Mouse (Mus musculus): ENCODE measurements at regions not wholly inside any gene's neighbourhood (a gene's known extent, or its start where the extent isn't known, plus 50 kb on each side); places are given as distances from the start of the nearest gene placed in this dataset.
"Not testable (repeated sequence)": the region's sequence is repeated elsewhere in the genome, so short reads cannot be mapped to it uniquely, and the experiment has no call there.

DNA sequence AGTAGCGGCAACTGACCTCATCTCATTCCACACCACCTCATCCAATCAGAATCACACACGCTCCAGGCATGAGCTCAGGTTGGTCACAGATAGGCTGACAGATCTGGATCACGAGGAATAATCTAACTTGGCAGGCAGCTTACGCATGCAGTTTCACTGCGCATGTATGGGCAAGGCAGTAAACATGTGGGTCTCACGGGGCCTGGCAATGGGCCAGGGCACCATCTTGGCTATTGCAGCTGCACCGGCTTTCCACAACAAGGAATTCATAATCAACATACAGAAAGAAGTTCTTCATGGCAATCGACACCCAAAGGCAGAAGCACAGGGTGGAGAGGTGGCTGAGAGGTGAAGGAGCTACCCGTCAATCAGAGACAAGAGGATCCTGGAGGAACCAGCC is 381.0 kb upstream of the Jmjd1c start:
- H3K36me3 ChIP-seq (ENCODE audit: control insufficient read depth, insufficient read depth, low read length); H3K27ac ChIP-seq (ENCODE audit: low read length); H3K4me1 ChIP-seq (ENCODE audit: control insufficient read depth, insufficient read depth, low read length); ATAC-seq (ENCODE audit: insufficient read depth, low FRiP score); H3K4me3 ChIP-seq (replicated peaks; ENCODE audit: low read length); H3K27me3 ChIP-seq (ENCODE audit: control insufficient read depth, insufficient read depth, low read length); H3K9ac ChIP-seq (ENCODE audit: low read length); H3K4me2 ChIP-seq (ENCODE audit: low read depth, low read length); H3K9me3 ChIP-seq (replicated peaks; ENCODE audit: control insufficient read depth, low read length): not testable (repeated sequence)
- 91% methylated on average over 9 of the region's 9 CpGs for WGBS

DNA sequence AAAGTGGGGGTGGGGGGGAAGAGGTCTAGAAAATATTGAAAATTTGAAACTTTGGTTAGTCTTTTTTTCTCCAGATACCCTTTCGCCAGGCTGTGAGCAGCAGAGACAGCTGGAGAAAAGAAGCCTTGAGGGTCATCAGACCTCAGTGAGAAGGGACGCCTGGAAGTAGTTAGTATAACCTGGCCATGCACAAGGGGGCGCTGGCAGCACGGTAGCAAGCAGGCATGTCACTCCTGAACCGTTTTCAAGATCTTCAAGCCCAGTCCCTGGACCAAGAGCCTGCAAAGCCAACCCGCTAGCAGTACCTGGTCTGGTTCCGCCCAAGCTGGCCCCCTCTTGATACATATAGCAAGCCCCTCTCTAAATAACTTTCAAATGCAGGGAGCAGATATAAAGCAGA is 378.0 kb upstream of the Jmjd1c start:
- ATAC-seq (ENCODE audit: insufficient read depth, low FRiP score) = no peak
- H3K9me3 ChIP-seq (replicated peaks; ENCODE audit: control insufficient read depth, low read length) = no peaks in the 10 kb centered on the region; the same call in 1 of the 2 replicates
- no peak overlapping the region for H3K4me3 ChIP-seq (replicated peaks; ENCODE audit: low read length)
- no peak overlapping the region for H3K4me2 ChIP-seq (ENCODE audit: low read depth, low read length)
- H3K9ac ChIP-seq (ENCODE audit: low read length) = no peak overlapping the region
- H3K27me3 ChIP-seq (ENCODE audit: control insufficient read depth, insufficient read depth, low read length) = no peaks in the 10 kb centered on the region
- H3K36me3 ChIP-seq (ENCODE audit: control insufficient read depth, insufficient read depth, low read length) = no peaks in the 10 kb centered on the region
- 77% methylated on average over 7 of the region's 7 CpGs for WGBS
- no peaks in the 10 kb centered on the region for H3K4me1 ChIP-seq (ENCODE audit: control insufficient read depth, insufficient read depth, low read length)
- no peak overlapping the region for H3K27ac ChIP-seq (ENCODE audit: low read length)

DNA sequence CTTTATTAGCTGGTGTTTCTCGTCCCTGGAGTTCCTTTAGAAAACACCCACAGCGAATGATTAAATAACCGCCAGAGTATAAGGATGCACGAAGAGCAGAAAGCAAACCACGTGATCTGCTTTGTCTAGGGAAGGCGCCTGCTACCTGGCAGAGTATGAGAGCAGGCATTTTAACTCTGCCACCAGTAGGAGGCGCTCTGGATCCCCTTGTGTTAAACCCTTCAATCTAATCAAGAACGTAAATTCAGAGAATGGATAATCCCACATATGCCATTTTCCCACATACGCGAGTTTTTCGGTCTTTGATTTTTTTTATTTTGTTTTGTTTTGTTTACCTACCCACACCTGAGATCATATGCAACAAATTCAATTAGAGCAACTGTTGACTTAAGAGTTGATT is 376.1 kb upstream of the Jmjd1c start:
- H3K4me3 ChIP-seq (replicated peaks; ENCODE audit: low read length) = no peak overlapping the region
- no peak for ATAC-seq (ENCODE audit: insufficient read depth, low FRiP score)
- H3K36me3 ChIP-seq (ENCODE audit: control insufficient read depth, insufficient read depth, low read length) = no peaks in the 10 kb centered on the region
- no peak overlapping the region for H3K9ac ChIP-seq (ENCODE audit: low read length)
- H3K4me2 ChIP-seq (ENCODE audit: low read depth, low read length) = no peak overlapping the region
- H3K9me3 ChIP-seq (replicated peaks; ENCODE audit: control insufficient read depth, low read length) = no peaks in the 10 kb centered on the region; the same call in 1 of the 2 replicates
- WGBS = 87% methylated on average over 11 of the region's 11 CpGs
- no peaks in the 10 kb centered on the region for H3K27me3 ChIP-seq (ENCODE audit: control insufficient read depth, insufficient read depth, low read length)
- no peaks in the 10 kb centered on the region for H3K4me1 ChIP-seq (ENCODE audit: control insufficient read depth, insufficient read depth, low read length)
- no peak overlapping the region for H3K27ac ChIP-seq (ENCODE audit: low read length)

DNA sequence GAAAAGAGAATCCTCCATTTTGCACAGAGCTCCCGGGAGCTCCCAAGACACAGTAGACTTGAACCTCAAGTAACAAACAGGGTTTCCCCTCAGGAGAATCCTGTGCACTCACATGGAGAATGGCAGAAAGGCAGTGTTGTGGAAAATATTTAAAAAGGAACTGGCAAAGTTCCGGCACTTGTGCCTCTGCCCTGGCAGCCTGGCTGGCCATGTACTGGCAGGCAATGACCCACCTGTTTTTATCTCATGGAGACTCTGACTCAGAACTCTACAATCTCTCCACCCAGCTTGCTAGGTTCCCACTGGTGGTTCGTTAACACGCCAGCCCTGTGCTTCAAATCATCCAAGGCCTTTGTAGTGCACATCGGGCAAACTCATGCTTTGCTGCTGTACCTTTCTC is 362.3 kb upstream of the Jmjd1c start:
- no peak overlapping the region for H3K4me3 ChIP-seq (replicated peaks; ENCODE audit: low read length)
- H3K4me2 ChIP-seq (ENCODE audit: low read depth, low read length) = no peak overlapping the region
- 88% methylated on average over 5 of the region's 5 CpGs for WGBS
- no peak for ATAC-seq (ENCODE audit: insufficient read depth, low FRiP score)
- 0 out of 2 replicates have a peak, but pooled peaks cover 6% of the 10 kb centered on the region for H3K9me3 ChIP-seq (replicated peaks; ENCODE audit: control insufficient read depth, low read length)
- H3K27me3 ChIP-seq (ENCODE audit: control insufficient read depth, insufficient read depth, low read length) = no peaks in the 10 kb centered on the region
- H3K36me3 ChIP-seq (ENCODE audit: control insufficient read depth, insufficient read depth, low read length) = no peaks in the 10 kb centered on the region
- no peak overlapping the region for H3K27ac ChIP-seq (ENCODE audit: low read length)
- H3K9ac ChIP-seq (ENCODE audit: low read length) = no peak overlapping the region
- no peaks in the 10 kb centered on the region for H3K4me1 ChIP-seq (ENCODE audit: control insufficient read depth, insufficient read depth, low read length)

DNA sequence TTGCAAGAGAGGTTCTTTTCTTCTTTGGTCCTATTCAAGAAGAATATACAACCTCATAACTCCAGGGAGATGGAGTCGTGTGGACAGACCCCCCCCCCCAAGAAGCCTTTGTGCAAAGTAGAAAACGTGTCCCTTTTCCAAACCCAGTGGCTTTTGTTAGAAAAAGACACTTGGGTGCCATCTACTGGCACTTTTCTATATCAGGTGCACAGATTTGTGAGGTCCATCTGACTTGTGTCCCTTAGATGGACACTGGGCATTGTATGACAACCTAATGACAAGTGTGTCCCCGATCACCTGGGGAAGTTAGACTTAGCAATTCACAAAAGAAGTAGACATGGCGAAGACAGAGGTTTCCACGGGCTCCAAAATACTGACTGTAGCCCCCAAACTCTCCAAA is 361.1 kb upstream of the Jmjd1c start:
- Histone ChIP-seq H3K4me1 (ENCODE audit: control insufficient read depth, insufficient read depth, low read length) (no peaks in the 10 kb centered on the region), H3K4me2 (ENCODE audit: low read depth, low read length) (no peak overlapping the region), H3K27ac (ENCODE audit: low read length) (no peak overlapping the region), H3K27me3 (ENCODE audit: control insufficient read depth, insufficient read depth, low read length) (no peaks in the 10 kb centered on the region), H3K36me3 (ENCODE audit: control insufficient read depth, insufficient read depth, low read length) (no peaks in the 10 kb centered on the region), H3K9ac (ENCODE audit: low read length) (no peak overlapping the region), H3K9me3 (replicated peaks; ENCODE audit: control insufficient read depth, low read length) (0 out of 2 replicates have a peak, but pooled peaks cover under 1% of the 10 kb centered on the region), H3K4me3 (replicated peaks; ENCODE audit: low read length) (no peak overlapping the region)
- 66% methylated on average over 5 of the region's 5 CpGs for WGBS
- ATAC-seq (ENCODE audit: insufficient read depth, low FRiP score) = no peak

DNA sequence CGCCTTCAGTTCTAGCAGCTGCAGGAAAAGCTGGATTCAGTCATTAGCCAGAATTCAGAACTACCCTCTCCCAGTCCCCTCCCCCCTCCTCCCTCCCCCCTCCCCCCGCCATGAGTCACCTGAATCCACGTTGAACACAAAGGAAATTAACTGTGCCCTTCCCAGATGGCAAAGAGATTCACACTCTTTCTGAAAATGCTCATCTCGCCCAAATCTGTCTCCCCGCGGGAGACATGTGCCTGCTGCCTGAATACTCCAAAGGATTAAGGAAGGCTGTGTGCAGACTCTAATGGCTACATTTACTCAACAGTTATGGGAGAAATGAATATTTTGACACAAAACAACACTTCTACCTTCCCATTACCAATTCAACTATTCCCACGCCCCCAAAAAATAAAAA is 356.9 kb upstream of the Jmjd1c start:
- Histone ChIP-seq H3K27me3 (ENCODE audit: control insufficient read depth, insufficient read depth, low read length) (no peaks in the 10 kb centered on the region), H3K4me3 (replicated peaks; ENCODE audit: low read length) (no peak overlapping the region), H3K36me3 (ENCODE audit: control insufficient read depth, insufficient read depth, low read length) (no peaks in the 10 kb centered on the region), H3K9ac (ENCODE audit: low read length) (no peak overlapping the region), H3K4me2 (ENCODE audit: low read depth, low read length) (no peak overlapping the region), H3K4me1 (ENCODE audit: control insufficient read depth, insufficient read depth, low read length) (no peaks in the 10 kb centered on the region), H3K27ac (ENCODE audit: low read length) (no peak overlapping the region), H3K9me3 (replicated peaks; ENCODE audit: control insufficient read depth, low read length) (no peaks in the 10 kb centered on the region)
- no peak for ATAC-seq (ENCODE audit: insufficient read depth, low FRiP score)
- WGBS = 59% methylated on average over 7 of the region's 7 CpGs

DNA sequence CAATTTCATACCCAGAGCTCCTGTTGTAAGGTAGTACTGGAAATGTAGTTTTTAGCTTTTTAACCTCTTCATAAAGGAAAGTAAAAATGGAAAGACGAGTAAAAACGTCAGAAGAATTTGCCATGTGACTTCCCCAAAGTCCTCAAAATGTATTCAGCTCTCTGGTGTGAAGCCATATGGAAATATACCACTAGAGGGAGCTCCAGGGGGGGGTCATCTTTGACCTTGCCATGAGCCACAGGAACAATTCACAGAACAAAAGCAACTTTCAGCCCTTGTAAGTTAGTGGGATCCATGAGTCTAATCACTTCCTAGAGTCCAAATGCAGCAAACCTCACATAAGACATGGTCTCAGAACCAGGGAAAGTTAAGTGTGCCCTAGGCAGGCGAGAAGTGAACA is 354.1 kb upstream of the Jmjd1c start:
- H3K4me3 ChIP-seq (replicated peaks; ENCODE audit: low read length) = no peak overlapping the region
- H3K27me3 ChIP-seq (ENCODE audit: control insufficient read depth, insufficient read depth, low read length) = no peaks in the 10 kb centered on the region
- no peak overlapping the region for H3K27ac ChIP-seq (ENCODE audit: low read length)
- H3K4me1 ChIP-seq (ENCODE audit: control insufficient read depth, insufficient read depth, low read length) = no peaks in the 10 kb centered on the region
- WGBS = 60% methylated on average over 3 of the region's 3 CpGs
- no peak for ATAC-seq (ENCODE audit: insufficient read depth, low FRiP score)
- H3K9ac ChIP-seq (ENCODE audit: low read length) = no peak overlapping the region
- no peak overlapping the region for H3K4me2 ChIP-seq (ENCODE audit: low read depth, low read length)
- no peaks in the 10 kb centered on the region for H3K36me3 ChIP-seq (ENCODE audit: control insufficient read depth, insufficient read depth, low read length)
- no peaks in the 10 kb centered on the region for H3K9me3 ChIP-seq (replicated peaks; ENCODE audit: control insufficient read depth, low read length)

DNA sequence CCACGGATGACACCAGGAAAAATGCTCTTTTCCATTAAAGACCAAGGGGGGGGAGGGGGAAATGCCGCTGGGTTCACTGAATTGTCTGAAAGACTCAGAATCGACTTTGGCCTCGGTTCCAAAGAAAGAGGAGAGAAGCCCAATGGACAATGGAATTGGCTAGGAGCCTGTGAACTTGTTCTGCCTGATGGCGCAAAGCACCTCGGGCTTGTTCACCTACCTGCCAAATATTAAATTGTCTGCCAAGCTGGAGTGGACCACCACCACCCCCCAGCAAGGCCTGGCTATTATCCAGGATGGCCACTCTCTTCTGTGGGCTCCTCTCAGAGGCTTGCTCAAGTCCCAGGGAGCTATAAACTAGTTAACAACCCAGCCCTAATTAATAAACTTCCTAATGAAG is 352.7 kb upstream of the Jmjd1c start:
- H3K9me3 ChIP-seq (replicated peaks; ENCODE audit: control insufficient read depth, low read length) = no peaks in the 10 kb centered on the region
- no peak overlapping the region for H3K9ac ChIP-seq (ENCODE audit: low read length)
- no peak overlapping the region for H3K27ac ChIP-seq (ENCODE audit: low read length)
- 71% methylated on average over 6 of the region's 6 CpGs for WGBS
- no peak overlapping the region for H3K4me3 ChIP-seq (replicated peaks; ENCODE audit: low read length)
- no peak for ATAC-seq (ENCODE audit: insufficient read depth, low FRiP score)
- no peaks in the 10 kb centered on the region for H3K36me3 ChIP-seq (ENCODE audit: control insufficient read depth, insufficient read depth, low read length)
- no peaks in the 10 kb centered on the region for H3K27me3 ChIP-seq (ENCODE audit: control insufficient read depth, insufficient read depth, low read length)
- H3K4me2 ChIP-seq (ENCODE audit: low read depth, low read length) = 0 out of 2 replicates have a peak overlapping the region, but pooled peaks have one; percentile 2
- no peaks in the 10 kb centered on the region for H3K4me1 ChIP-seq (ENCODE audit: control insufficient read depth, insufficient read depth, low read length)

DNA sequence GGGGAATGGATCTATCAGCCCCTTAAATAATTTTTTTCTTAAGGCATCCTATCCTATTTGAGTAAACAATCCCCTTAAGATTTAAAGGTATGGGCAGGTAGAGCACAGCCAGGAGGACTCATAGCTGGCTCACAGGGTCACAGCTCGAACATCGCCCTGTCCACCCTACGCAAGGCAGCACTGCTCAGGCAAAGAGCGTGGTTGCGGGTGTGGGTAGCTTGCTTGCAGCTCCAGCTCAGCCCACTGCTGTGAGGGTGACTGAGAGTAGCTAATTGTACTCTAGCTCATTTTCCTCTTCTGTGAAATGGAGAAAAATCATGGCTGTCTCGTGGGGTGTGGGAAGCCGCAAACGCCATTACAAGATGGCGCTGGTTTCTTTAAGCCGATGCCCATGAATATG is 350.1 kb upstream of the Jmjd1c start:
- ATAC-seq (ENCODE audit: insufficient read depth, low FRiP score) = no peak
- H3K4me2 ChIP-seq (ENCODE audit: low read depth, low read length) = no peak overlapping the region
- no peaks in the 10 kb centered on the region for H3K27me3 ChIP-seq (ENCODE audit: control insufficient read depth, insufficient read depth, low read length)
- H3K27ac ChIP-seq (ENCODE audit: low read length) = no peak overlapping the region
- H3K9me3 ChIP-seq (replicated peaks; ENCODE audit: control insufficient read depth, low read length) = no peaks in the 10 kb centered on the region
- WGBS = 95% methylated on average over 10 of the region's 10 CpGs
- no peak overlapping the region for H3K4me3 ChIP-seq (replicated peaks; ENCODE audit: low read length)
- no peaks in the 10 kb centered on the region for H3K36me3 ChIP-seq (ENCODE audit: control insufficient read depth, insufficient read depth, low read length)
- no peak overlapping the region for H3K9ac ChIP-seq (ENCODE audit: low read length)
- H3K4me1 ChIP-seq (ENCODE audit: control insufficient read depth, insufficient read depth, low read length) = no peaks in the 10 kb centered on the region

DNA sequence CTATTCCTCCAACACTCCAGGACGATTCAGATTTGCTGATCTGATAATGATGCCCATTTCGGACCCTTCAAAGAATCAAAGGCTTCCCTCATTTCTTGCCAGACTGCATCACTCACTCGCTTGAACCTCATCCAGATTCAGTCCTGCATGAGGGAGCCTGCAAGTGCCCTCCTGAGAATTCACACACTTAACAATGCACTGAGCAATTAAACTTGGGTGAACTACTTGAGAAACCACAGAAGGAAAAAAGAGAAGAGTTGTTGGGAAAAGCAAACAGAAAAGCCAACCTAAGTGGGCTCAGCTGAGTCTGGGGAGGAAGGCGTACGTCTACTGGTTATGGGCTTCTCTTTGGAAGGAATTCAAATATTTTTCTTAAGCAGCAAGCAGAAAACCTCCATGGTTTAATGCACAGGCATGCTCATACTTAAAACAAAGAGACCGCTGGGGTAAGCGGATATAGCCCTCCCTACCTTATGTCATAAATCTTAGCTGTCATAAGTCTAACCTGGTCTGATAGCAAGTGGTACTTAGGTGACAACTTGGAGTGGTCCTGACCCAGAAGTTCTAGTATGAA is 343.6 kb upstream of the Jmjd1c start:
- H3K36me3 ChIP-seq (ENCODE audit: control insufficient read depth, insufficient read depth, low read length) = no peaks in the 10 kb centered on the region
- no peak overlapping the region for H3K9ac ChIP-seq (ENCODE audit: low read length)
- no peak for ATAC-seq (ENCODE audit: insufficient read depth, low FRiP score)
- no peak overlapping the region for H3K27ac ChIP-seq (ENCODE audit: low read length)
- no peak overlapping the region for H3K4me2 ChIP-seq (ENCODE audit: low read depth, low read length)
- no peaks in the 10 kb centered on the region for H3K9me3 ChIP-seq (replicated peaks; ENCODE audit: control insufficient read depth, low read length)
- no peaks in the 10 kb centered on the region for H3K27me3 ChIP-seq (ENCODE audit: control insufficient read depth, insufficient read depth, low read length)
- H3K4me3 ChIP-seq (replicated peaks; ENCODE audit: low read length) = no peak overlapping the region
- H3K4me1 ChIP-seq (ENCODE audit: control insufficient read depth, insufficient read depth, low read length) = no peaks in the 10 kb centered on the region
- 71% methylated on average over 7 of the region's 7 CpGs for WGBS
